Mouse (Mus musculus) NIH3T3 (cell line): ENCODE data around the gene Rora.

Source experiments
- DNase-seq: peaks from one replicate; pipeline ENCODE4 v3.0.0-alpha.2; 2012; ENCODE audit warnings: low read depth

The Rora gene

GRCm38 (mm10) chr9:68891431-68891830 is 237.8 kb downstream of the Rora start:
- DNase-seq: no peak

- no peak for DNase-seq
These were observed 238.8 kb downstream of the Rora start for GRCm38 (mm10) chr9:68892356-68892755.

- no peak for DNase-seq
These were observed 239.3 kb downstream of the Rora start for GRCm38 (mm10) chr9:68892859-68893258.

DNA sequence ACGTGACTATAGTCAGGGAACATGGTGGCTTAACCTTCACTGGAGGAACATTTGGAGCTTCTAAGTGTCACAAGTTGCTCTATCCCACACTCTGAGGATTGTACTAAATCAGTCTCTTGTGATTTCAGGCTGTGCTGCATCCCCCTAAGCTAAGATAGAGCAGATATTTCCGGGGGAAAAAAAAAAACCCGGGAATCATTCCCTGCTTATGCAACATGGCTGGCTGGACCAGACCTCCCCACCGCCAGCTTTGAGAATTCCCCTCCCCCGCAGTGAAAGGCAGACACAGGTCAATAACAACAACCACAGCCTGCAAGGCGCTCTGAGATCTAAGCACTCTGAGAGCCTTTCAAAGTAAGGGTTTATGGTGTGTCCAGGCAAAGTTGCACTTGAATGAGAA is 244.7 kb downstream of the Rora start:
- DNase-seq: no peak

GRCm38 (mm10) chr9:68899525-68900222 is 246.1 kb downstream of the Rora start:
- DNase-seq: no peak

DNA sequence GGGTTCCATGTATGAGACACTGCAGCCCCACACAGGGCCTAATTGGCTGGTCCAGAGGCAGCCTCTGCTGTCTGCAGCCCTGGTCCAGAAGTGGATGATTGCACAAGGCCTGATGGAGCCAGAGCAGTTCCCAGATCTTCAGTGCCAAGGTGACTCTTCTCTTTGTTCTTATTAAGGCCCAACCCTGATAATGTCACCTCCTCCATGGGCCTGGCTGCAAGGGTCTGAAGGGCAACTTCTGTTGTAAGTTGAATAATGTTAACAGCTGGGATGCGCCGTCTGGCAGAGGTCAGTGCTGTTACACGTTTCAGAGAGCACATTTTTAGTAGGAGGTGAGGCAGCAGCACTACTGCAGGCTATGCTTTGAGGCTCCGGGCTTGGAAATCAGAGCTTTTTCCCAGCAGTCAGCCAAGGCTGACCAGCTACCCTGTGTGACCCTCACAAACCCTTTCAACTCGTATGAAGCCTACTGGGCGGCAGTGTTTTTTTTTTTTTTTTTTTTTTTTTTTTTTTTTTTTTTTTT is 252.8 kb downstream of the Rora start:
- DNase-seq: no peak

DNA sequence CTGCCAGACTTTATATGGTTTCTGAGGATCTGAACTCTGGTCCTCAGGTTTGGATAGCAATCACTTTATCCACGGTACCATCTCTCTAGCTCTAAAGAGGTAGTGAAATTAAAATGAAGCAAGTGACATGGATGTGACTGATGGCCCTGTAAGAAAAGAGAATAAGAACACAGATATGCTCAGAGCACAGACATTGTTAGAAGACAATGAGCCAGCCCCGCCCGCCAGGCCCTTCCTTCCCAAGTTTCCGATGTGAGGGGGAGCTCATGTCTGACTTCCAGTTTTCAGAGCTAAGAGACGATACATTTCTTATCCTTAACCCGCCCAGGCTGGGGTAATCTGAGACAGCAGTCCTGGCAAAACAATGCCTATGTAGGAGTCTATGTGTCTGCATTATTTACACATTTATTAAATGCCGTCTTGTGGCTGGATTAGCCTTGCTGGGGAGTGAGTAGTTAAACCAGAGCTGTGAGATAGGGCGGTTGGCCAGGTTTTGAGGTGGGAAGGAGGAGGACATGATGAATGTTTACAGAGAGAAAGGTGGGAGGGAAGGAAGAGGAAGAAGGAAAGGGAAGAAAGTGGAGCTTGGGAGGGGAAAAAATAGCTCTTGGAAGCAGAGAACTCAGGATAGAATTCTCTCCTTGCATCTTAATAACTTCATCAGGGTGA is 259.0 kb downstream of the Rora start:
- DNase-seq: no peak

- no peak for DNase-seq
These were observed 259.7 kb downstream of the Rora start for GRCm38 (mm10) chr9:68913191-68913697.

GRCm38 (mm10) chr9:68914541-68915275 is 261.1 kb downstream of the Rora start:
- no peak for DNase-seq

DNA sequence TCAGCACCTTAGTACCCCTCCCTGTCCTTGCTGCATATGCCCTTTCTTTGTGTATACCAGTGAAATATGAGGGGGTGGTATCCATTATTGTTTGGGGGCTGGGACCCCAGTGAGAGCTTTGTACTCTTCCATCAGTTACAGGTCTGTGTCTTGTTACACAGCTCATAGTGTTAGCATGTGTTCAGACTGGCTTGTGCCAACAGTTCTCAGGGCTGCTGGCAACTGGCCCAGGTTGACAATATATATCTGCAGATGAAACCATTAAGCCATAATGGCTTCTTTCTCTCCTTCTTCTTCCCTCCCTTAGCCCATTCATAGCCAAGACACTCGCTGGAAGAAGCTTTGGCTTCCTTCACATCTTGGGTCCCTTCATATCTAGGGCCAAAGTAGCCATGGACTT is 263.2 kb downstream of the Rora start:
- DNase-seq: peak; percentile 3

GRCm38 (mm10) chr9:68923128-68923601 is 269.6 kb downstream of the Rora start:
- DNase-seq: no peak

DNA sequence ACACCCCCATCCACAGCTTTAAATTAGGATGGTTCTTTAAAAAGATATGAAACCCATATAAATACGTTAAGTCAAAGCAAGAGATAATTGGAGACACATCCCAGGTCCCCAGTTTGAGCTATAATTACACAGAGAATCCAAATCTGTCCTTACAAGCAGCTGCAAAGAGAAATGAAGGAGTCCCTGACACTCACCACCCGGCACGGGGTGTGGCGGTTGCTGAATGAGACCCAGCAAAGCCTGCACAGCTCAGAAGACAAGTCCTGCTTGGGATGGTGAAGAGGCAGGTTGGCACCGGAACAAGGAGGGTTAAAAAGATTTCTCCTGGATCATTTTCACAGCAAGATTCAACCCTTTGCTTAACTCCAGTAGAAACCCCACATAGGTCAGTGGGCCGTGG is 272.8 kb downstream of the Rora start:
- no peak for DNase-seq

DNA sequence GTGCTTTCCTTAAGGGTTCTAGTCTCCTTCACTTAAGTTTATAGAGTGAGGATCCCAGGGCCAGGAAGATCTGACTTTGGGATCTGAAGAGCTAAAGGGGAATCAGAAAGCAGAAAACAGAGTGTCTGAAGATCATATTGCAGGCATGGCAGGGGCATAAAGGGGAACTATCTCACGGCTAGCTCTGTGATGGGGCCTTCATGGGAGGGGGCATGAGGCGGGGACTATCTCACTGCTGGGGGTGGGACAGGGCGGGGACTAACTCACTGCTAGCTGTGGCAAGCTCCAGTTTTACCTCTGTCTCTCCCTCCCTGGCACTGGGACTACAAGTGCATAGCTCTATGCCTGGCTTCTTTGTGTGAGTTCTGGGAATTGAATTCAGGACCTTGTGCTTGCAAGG is 279.6 kb downstream of the Rora start:
- DNase-seq: no peak

DNA sequence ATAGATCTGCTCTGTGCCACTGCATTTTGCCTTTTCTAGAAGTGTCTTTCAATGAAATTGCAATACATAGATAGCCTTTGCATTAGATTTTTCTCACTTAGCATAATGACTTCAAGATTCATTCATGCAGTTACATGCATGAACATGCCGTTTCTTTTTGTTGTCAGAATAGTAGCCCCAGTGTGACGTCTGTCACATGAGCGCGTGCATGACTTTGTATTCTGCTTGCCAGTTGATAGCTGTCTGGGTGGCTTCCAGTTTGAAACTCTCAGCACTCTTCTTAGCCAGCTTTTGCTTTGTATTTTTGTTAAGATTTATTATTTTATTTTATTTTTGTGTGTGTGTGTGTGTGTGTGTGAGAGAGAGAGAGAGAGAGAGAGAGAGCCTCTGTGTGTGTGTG is 280.7 kb downstream of the Rora start:
- DNase-seq: no peak

- no peak for DNase-seq
These were observed 282.0 kb downstream of the Rora start for GRCm38 (mm10) chr9:68935611-68936010.

GRCm38 (mm10) chr9:68941037-68941436 is 287.5 kb downstream of the Rora start:
- no peak for DNase-seq

- peak; percentile 1 for DNase-seq
These were observed 289.0 kb downstream of the Rora start for GRCm38 (mm10) chr9:68942595-68943011.

GRCm38 (mm10) chr9:68944026-68944425 is 290.4 kb downstream of the Rora start:
- peak; percentile 11 for DNase-seq

DNA sequence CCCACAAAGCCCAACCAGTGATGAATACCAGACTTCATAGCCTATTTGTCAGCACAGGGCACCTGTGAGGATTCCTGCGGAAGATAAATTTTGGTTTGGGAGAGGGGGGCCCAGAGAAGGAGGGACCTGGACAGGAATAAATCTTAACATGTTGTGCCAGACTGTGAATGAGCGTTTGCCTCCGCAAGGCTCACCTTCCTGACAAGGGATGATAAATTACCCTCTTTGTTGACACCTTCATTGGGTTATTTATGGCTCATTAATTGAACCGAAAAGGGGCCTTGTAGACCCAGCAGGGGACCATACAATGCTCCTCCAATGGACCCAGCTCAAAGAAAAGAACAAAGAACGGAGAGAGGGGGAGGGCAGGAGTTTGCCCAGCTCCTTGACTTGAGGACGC is 294.1 kb downstream of the Rora start:
- DNase-seq: no peak

DNA sequence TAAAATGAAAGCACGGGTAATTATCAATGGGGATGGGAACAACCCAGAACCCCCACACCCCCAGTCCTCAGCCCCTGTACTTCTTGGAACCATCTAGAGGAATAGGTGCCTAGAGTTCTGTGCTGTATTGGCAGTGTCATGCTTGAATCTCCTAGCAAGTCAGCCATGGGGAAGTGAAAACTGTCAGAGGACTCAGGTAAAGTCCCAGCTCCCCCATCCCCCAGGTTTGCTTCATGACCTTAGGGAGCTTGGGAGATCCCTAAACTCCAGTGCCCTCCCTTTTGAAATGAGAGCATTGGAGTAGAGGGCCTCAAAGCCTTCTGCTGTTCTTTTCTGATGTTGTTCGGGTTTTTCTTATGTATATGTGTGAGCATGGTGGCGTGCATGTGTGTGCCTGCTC is 294.6 kb downstream of the Rora start:
- DNase-seq: no peak

GRCm38 (mm10) chr9:68956210-68956874 is 302.8 kb downstream of the Rora start:
- no peak for DNase-seq
